Mouse (Mus musculus): ENCODE measurements around the gene St6galnac3.

- TF ChIP-seq CTCF (IDR thresholded peaks at IDR 0.05; ENCODE audit: control insufficient read depth, insufficient read depth, insufficient read length) (no peak), FOSL1 (IDR thresholded peaks at IDR 0.05; ENCODE audit: insufficient read depth, low read length, poor library complexity, severe bottlenecking) (no peak), USF1 (IDR thresholded peaks at IDR 0.05; ENCODE audit: low read depth) (no peak), MYOD1 (IDR thresholded peaks at IDR 0.05; ENCODE audit: control insufficient read depth, insufficient read length, low read depth) (no peak)
These were observed 464.6 kb downstream of the St6galnac3 start for GRCm38 (mm10) chr3:153260225-153260933.
